8 mouse cellular contexts compared by ENCODE assay signal in the genomic region with DNA sequence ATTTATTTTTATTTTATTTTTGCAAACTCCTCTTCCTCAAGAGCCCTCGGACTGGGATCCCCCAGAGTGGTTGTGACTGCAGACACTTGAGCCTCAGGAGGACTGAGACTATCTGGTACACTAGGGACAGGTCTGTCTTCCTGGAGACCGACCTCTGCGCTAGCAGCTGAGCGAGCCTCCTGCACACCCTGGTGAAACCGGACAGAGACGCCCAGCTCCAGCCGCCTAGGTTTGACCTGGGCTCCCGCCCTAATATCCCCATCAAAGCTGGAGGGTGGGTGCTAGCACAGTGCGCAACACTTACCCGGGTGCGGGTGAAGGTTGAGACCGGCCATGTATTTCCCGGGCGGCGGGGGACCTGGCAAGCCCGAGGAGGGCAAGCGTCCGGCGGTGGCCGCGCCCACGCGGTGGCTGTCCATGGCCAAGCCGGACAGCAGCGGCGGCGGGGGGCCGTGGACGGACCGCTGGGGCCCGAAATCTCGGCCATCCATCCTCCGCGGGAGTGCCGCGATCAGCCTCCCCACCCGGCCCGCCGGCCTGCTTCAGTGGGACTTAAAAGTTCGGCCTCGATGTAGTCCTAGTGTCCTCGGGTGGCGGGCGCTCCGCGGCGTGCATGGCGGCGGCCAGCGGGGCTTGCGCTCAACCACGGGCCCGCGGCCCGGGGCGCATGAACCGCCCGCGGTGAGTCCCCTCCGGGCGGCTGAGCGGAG. TPM values are rescaled to one million over a fixed set of nuclear protein-coding genes. Genes with fewer than 3 reads are reported as not detected.
DNase-seq lines count a peak whose midpoint lies in the region; ATAC-seq and TF ChIP-seq lines count a peak whose summit lies in the region.

No protein-coding gene starts in this region.

- intact Hi-C loops in left cerebral cortex, postnatal 25 days (cut with DNase I), result loop anchor here (5.0 kb wide), 1 partner anchor 118 kb away; no protein-coding TSS in a partner anchor
- intact Hi-C loops in gastrocnemius, adult 2 months (cut with DNase I), result no loop called here

- WGBS in hindbrain, embryonic 15.5 days, result under 1% methylated on average over 62 of the region's 62 CpGs
- under 1% methylated on average over 62 of the region's 62 CpGs for WGBS in liver, embryonic 12.5 days (ENCODE audit: insufficient replicate concordance)
- WGBS in neural tube, embryonic 11.5 days, result under 1% methylated on average over 62 of the region's 62 CpGs

- peak overlapping the region; percentile 100 for H3K27ac ChIP-seq in gastrocnemius, adult 2 months
- peak overlapping the region; percentile 100 for H3K27ac ChIP-seq in hindbrain, embryonic 15.5 days (replicated peaks)
- peak overlapping the region; percentile 93 for H3K27ac ChIP-seq in liver, embryonic 12.5 days
- peak overlapping the region; percentile 100 for H3K27ac ChIP-seq in neural tube, embryonic 11.5 days (ENCODE audit: low read depth, low read length)

- H3K36me3 ChIP-seq in hindbrain, embryonic 15.5 days, result no peaks in the 10 kb centered on the region
- H3K36me3 ChIP-seq in liver, embryonic 12.5 days, result no peaks in the 10 kb centered on the region
- H3K36me3 ChIP-seq in neural tube, embryonic 11.5 days (ENCODE audit: control insufficient read depth, insufficient read depth, low read length), result no peaks in the 10 kb centered on the region

- H3K9me3 ChIP-seq in hindbrain, embryonic 15.5 days, result no peaks in the 10 kb centered on the region
- no peaks in the 10 kb centered on the region for H3K9me3 ChIP-seq in liver, embryonic 12.5 days (replicated peaks)
- no peaks in the 10 kb centered on the region for H3K9me3 ChIP-seq in neural tube, embryonic 11.5 days (ENCODE audit: control insufficient read depth, low read length)

- peaks cover 38% of the 10 kb centered on the region for H3K4me1 ChIP-seq in hindbrain, embryonic 15.5 days (replicated peaks)
- peaks cover 67% of the 10 kb centered on the region for H3K4me1 ChIP-seq in liver, embryonic 12.5 days
- peaks cover 27% of the 10 kb centered on the region for H3K4me1 ChIP-seq in neural tube, embryonic 11.5 days (ENCODE audit: control insufficient read depth, insufficient read depth, low read length)

- H3K4me2 ChIP-seq in hindbrain, embryonic 15.5 days, result peak overlapping the region; percentile 96
- peak overlapping the region; percentile 79 for H3K4me2 ChIP-seq in liver, embryonic 12.5 days
- peak overlapping the region; percentile 96 for H3K4me2 ChIP-seq in neural tube, embryonic 11.5 days (ENCODE audit: low read depth)

- TF ChIP-seq CTCF in gastrocnemius, adult 2 months (IDR thresholded peaks at IDR 0.05), result no peak

- peak overlapping the region; percentile 100 for H3K9ac ChIP-seq in hindbrain, embryonic 15.5 days
- H3K9ac ChIP-seq in liver, embryonic 12.5 days, result peak overlapping the region; percentile 75
- peak overlapping the region; percentile 100 for H3K9ac ChIP-seq in neural tube, embryonic 11.5 days (ENCODE audit: low read length)

- ATAC-seq in hindbrain, embryonic 15.5 days (ENCODE audit: low FRiP score, low read depth), result no peak
- ATAC-seq in liver, embryonic 12.5 days, result no peak
- ATAC-seq in neural tube, embryonic 11.5 days (ENCODE audit: insufficient read depth, low FRiP score, low TSS enrichment), result no peak
- no peak for ATAC-seq in granulocyte monocyte progenitor cell, adult 5-6 weeks (replicated peaks; ENCODE audit: poor library complexity, severe bottlenecking)

- H3K4me3 ChIP-seq in gastrocnemius, adult 2 months, result peak overlapping the region; percentile 99
- peak overlapping the region; percentile 91 for H3K4me3 ChIP-seq in hindbrain, embryonic 15.5 days
- peak overlapping the region; percentile 63 for H3K4me3 ChIP-seq in liver, embryonic 12.5 days
- peak overlapping the region; percentile 98 for H3K4me3 ChIP-seq in neural tube, embryonic 11.5 days (ENCODE audit: low read depth, low read length)

- H3K27me3 ChIP-seq in hindbrain, embryonic 15.5 days, result no peaks in the 10 kb centered on the region
- H3K27me3 ChIP-seq in liver, embryonic 12.5 days (replicated peaks), result peaks cover 100% of the 10 kb centered on the region
- no peaks in the 10 kb centered on the region for H3K27me3 ChIP-seq in neural tube, embryonic 11.5 days (ENCODE audit: control insufficient read depth, insufficient read depth, low read length)

- peak; percentile 19 to 36 for DNase-seq in left cerebral cortex, postnatal 25 days (ENCODE audit: low spot score in 2 of 2)
- no peak for DNase-seq in left cerebral cortex, adult 11 months (ENCODE audit: low spot score)
- DNase-seq in cerebellum, adult 11-12 months, result peak; percentile 69
- DNase-seq in gastrocnemius, adult 2 months, result peak; percentile 72
- DNase-seq in neural tube, embryonic 11.5 days (ENCODE audit: low spot score), result peak; percentile 34

RNA-seq across cellular contexts. Expression of a gene that starts 2.6 kb away (rescaled TPM):
- total RNA-seq in left cerebral cortex, postnatal 25 days (2021), result 100 to 1,000 TPM; 114 to 125 TPM
- total RNA-seq in gastrocnemius, adult 2 months (2021), result 10 to 100 TPM; 31.5 to 32.0 TPM
- 32.7 and 33.8 TPM in 2 replicates for polyA plus RNA-seq in hindbrain, embryonic 15.5 days (2015; fragmentation: Nextera tagmentation; extraction: Ambion mirVana)
- polyA plus RNA-seq in liver, embryonic 12.5 days (2016; fragmentation: Nextera tagmentation; extraction: Ambion mirVana), result 8.8 and 8.9 TPM in 2 replicates
- polyA plus RNA-seq in neural tube, embryonic 11.5 days (2014; fragmentation: Nextera tagmentation; extraction: Ambion mirVana), result 32.5 and 34.7 TPM in 2 replicates
- total RNA-seq in granulocyte monocyte progenitor cell, adult 5-6 weeks (2014; fragmentation: Nextera tagmentation), result 50.4 and 50.6 TPM in 2 replicates
- 9.0 and 13.8 TPM in 2 replicates for total RNA-seq in granulocyte monocyte progenitor cell, adult 5-6 weeks (2017)
